19 mouse cellular contexts compared by ENCODE assay signal in the genomic region with DNA sequence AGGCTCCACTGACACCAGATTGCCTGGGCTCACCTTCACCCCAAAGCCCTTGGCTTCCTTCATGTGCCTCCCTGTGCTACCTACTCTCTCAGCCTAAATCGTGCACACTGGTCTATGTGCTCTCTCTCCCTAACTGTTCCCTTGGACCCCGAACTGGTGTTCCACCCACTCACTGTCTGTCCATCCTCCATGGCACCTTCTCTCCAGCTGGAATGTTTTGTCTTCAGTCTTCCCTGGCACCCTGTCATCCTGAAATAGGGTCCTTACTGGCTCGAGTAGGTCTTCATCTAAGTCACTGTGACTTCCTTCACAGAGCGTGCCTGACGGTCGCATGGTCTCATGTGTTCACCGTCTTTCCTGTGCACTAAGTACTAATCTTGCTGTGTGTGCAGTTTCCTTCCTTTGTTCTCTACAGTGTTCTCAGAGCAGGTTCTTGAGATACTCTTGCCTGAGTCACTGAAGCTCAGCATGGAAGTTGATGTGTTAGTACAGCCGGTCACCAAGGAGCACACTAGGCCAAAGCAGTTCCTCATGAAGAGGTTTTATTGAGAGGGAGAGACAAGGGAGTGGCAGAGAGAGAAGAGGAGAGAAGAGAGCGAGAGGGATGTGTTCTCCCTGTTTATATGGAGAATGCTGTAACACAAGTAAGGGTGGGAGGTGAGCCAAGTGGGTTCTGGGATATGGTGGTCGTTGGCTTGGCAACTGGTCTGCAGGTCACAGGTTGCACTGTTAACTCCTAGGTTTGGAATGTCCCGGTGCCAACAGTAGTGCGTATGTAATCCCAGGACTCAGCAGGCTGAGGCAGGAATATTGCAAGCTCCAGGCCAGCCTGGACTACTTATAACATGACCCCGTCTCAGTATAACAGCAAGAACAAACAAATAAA. TPM values are rescaled to one million over a fixed set of nuclear protein-coding genes. Genes with fewer than 3 reads are reported as not detected.
DNase-seq lines count a peak whose midpoint lies in the region; ATAC-seq and TF ChIP-seq lines count a peak whose summit lies in the region.
"Had no signal": no experiment of that assay in that cellular context is flagged by ENCODE, and none has a peak within 500 bp of the region (broad histone marks: within the 10 kb centered on the region; RNA-seq: fewer than 3 reads in every experiment).

No protein-coding gene starts in this region.

- TF ChIP-seq CTCF in heart, adult 2 months (IDR thresholded peaks at IDR 0.05), result no peak
- TF ChIP-seq CTCF in spleen, adult 2 months (IDR thresholded peaks at IDR 0.05; ENCODE audit: extremely low read depth, insufficient read depth, insufficient read length, insufficient replicate concordance), result no peak
- TF ChIP-seq CTCF in liver, postnatal 0 days (IDR thresholded peaks at IDR 0.05; ENCODE audit: low read depth), result no peak

- intact Hi-C loops in heart, adult 2 months (cut with DNase I), result no loop called here

- peaks cover 7% of the 10 kb centered on the region for H3K4me1 ChIP-seq in heart, embryonic 15.5 days (replicated peaks)
- peaks cover 3% of the 10 kb centered on the region for H3K4me1 ChIP-seq in heart, adult 2 months (ENCODE audit: control insufficient read depth, insufficient read depth, low read length)
- peaks cover 41% of the 10 kb centered on the region for H3K4me1 ChIP-seq in spleen, adult 2 months (ENCODE audit: control insufficient read depth, insufficient read depth, insufficient read length)
- H3K4me1 ChIP-seq in liver, postnatal 0 days (ENCODE audit: insufficient read depth), result peaks cover 23% of the 10 kb centered on the region
- H3K4me1 ChIP-seq: embryonic facial prominence, embryonic 15.5 days; hindbrain, embryonic 13.5 days had no signal

- no peaks in the 10 kb centered on the region for H3K79me2 ChIP-seq in heart, adult 2 months (replicated peaks; ENCODE audit: control insufficient read depth, insufficient read depth, low read length)

- no peak overlapping the region for H3K4me3 ChIP-seq in heart, embryonic 15.5 days
- no peak overlapping the region for H3K4me3 ChIP-seq in heart, adult 2 months
- no peak overlapping the region for H3K4me3 ChIP-seq in spleen, adult 2 months (ENCODE audit: extremely low read depth, insufficient read depth, insufficient read length)
- H3K4me3 ChIP-seq in liver, postnatal 0 days (ENCODE audit: low read depth, low read length), result no peak overlapping the region
- H3K4me3 ChIP-seq: embryonic facial prominence, embryonic 15.5 days; hindbrain, embryonic 13.5 days had no signal

- no peaks in the 10 kb centered on the region for H3K27me3 ChIP-seq in heart, embryonic 15.5 days
- H3K27me3 ChIP-seq in heart, adult 2 months (ENCODE audit: control insufficient read depth, insufficient read depth, low read length), result no peaks in the 10 kb centered on the region
- no peaks in the 10 kb centered on the region for H3K27me3 ChIP-seq in spleen, adult 2 months (ENCODE audit: control insufficient read depth, insufficient read depth, low read length)
- no peaks in the 10 kb centered on the region for H3K27me3 ChIP-seq in liver, postnatal 0 days (ENCODE audit: insufficient read depth, low read length)
- H3K27me3 ChIP-seq: embryonic facial prominence, embryonic 15.5 days; hindbrain, embryonic 13.5 days had no signal

- DNase-seq in heart, adult 2 months, result no peak
- DNase-seq in spleen, adult 2 months (ENCODE audit: low read depth in 1 of 2, low spot score in 2 of 2), result no peak
- no peak for DNase-seq in spleen, postnatal 36 days (ENCODE audit: low spot score in 2 of 2)
- no peak for DNase-seq in liver, postnatal 0 days
- DNase-seq in retina, postnatal 1 day, result no peak
- DNase-seq in retina, embryonic 14.5 days (ENCODE audit: low spot score), result no peak
- DNase-seq: adrenal gland, adult 8-10 months; gastrocnemius, postnatal 36 days; left cerebral cortex, postnatal 4 days; lung, postnatal 4 days had no signal

- ATAC-seq in heart, embryonic 15.5 days (replicated peaks; ENCODE audit: insufficient number of reproducible peaks, insufficient read depth, low FRiP score, low read depth), result no peak
- peak; percentile 55 for ATAC-seq in liver, postnatal 0 days
- ATAC-seq in megakaryocyte, adult 5-6 weeks (ENCODE audit: poor library complexity, severe bottlenecking), result no peak
- ATAC-seq: forebrain, embryonic 16.5 days had no signal

- WGBS in heart, embryonic 15.5 days, result 70% methylated on average over 13 of the region's 13 CpGs
- 60% methylated on average over 13 of the region's 13 CpGs for WGBS in heart, adult 2 months
- WGBS in spleen, adult 2 months, result 57% methylated on average over 13 of the region's 13 CpGs
- 64% methylated on average over 13 of the region's 13 CpGs for WGBS in liver, postnatal 0 days (ENCODE audit: insufficient replicate concordance)

- TF ChIP-seq POLR2A in heart, adult 2 months (IDR thresholded peaks at IDR 0.05; ENCODE audit: insufficient read depth, low read depth, low read length), result no peak
- no peak for TF ChIP-seq POLR2A in spleen, adult 2 months (IDR thresholded peaks at IDR 0.05; ENCODE audit: low read depth, low read length)

- no peaks in the 10 kb centered on the region for H3K9me3 ChIP-seq in heart, embryonic 15.5 days (replicated peaks)
- no peaks in the 10 kb centered on the region for H3K9me3 ChIP-seq in liver, postnatal 0 days (ENCODE audit: low read length)
- H3K9me3 ChIP-seq: embryonic facial prominence, embryonic 15.5 days; hindbrain, embryonic 13.5 days had no signal

- no peak overlapping the region for H3K9ac ChIP-seq in heart, embryonic 15.5 days
- no peak overlapping the region for H3K9ac ChIP-seq in heart, adult 2 months (ENCODE audit: low read depth, low read length)
- H3K9ac ChIP-seq in liver, postnatal 0 days (replicated peaks), result no peak overlapping the region
- H3K9ac ChIP-seq: embryonic facial prominence, embryonic 15.5 days; hindbrain, embryonic 13.5 days had no signal

- H3K4me2 ChIP-seq in heart, embryonic 15.5 days, result no peak overlapping the region
- H3K4me2 ChIP-seq in liver, postnatal 0 days (ENCODE audit: low read depth, low read length), result no peak overlapping the region
- H3K4me2 ChIP-seq: embryonic facial prominence, embryonic 15.5 days; hindbrain, embryonic 13.5 days had no signal

- no peak for TF ChIP-seq EP300 in heart, adult 2 months (IDR thresholded peaks at IDR 0.05; ENCODE audit: insufficient read depth, low read depth, low read length)
- TF ChIP-seq EP300 in liver, postnatal 0 days (IDR thresholded peaks at IDR 0.05; ENCODE audit: low read depth), result no peak

- peak overlapping the region; percentile 35; the same call in 1 of the 2 replicates for H3K27ac ChIP-seq in heart, embryonic 15.5 days
- H3K27ac ChIP-seq in heart, adult 2 months, result no peak overlapping the region
- H3K27ac ChIP-seq in spleen, adult 2 months (ENCODE audit: insufficient read depth, low read length), result peak overlapping the region; percentile 66
- H3K27ac ChIP-seq in liver, postnatal 0 days (ENCODE audit: low read depth), result 0 out of 2 replicates have a peak overlapping the region, but pooled peaks have one; percentile 16
- H3K27ac ChIP-seq: embryonic facial prominence, embryonic 15.5 days; hindbrain, embryonic 13.5 days had no signal

- H3K36me3 ChIP-seq in heart, embryonic 15.5 days, result peaks cover 3% of the 10 kb centered on the region; the same call in 1 of the 2 replicates
- no peaks in the 10 kb centered on the region for H3K36me3 ChIP-seq in heart, adult 2 months (ENCODE audit: control insufficient read depth, insufficient read depth, low read length)
- no peaks in the 10 kb centered on the region for H3K36me3 ChIP-seq in spleen, adult 2 months (ENCODE audit: control insufficient read depth, insufficient read depth, low read length)
- H3K36me3 ChIP-seq in liver, postnatal 0 days (replicated peaks; ENCODE audit: insufficient read depth, low read length), result peaks cover 13% of the 10 kb centered on the region

RNA-seq across cellular contexts. Expression of a gene that starts 27.6 kb away (rescaled TPM):
- polyA plus RNA-seq in heart, embryonic 15.5 days (2015; fragmentation: Nextera tagmentation; extraction: Ambion mirVana), result 1.8 and 3.1 TPM in 2 replicates
- 1 to 10 TPM in 1 of 2 experiments, under 1 TPM in 1; 0.84 to 1.1 TPM for total RNA-seq in heart, adult 2 months (2021)
- 1.3 and 1.4 TPM in 2 replicates for polyA plus RNA-seq in heart, adult 2 months (2012; rRNA removed)
- 19.3 and 21.5 TPM in 2 replicates for polyA plus RNA-seq in spleen, adult 2 months (2012; rRNA removed)
- polyA plus RNA-seq in liver, postnatal 0 days (2015; fragmentation: Nextera tagmentation; extraction: Ambion mirVana), result 0.94 and 0.95 TPM in 2 replicates
- total RNA-seq in megakaryocyte, adult 5-6 weeks (2015), result 39.0 and 39.1 TPM in 2 replicates
- 33.8 and 36.4 TPM in 2 replicates for total RNA-seq in megakaryocyte, adult 5-6 weeks (2017)

RNA-seq across cellular contexts. Expression of a gene that starts 41.8 kb away (rescaled TPM):
- not detected in 2 replicates for polyA plus RNA-seq in heart, embryonic 15.5 days (2015; fragmentation: Nextera tagmentation; extraction: Ambion mirVana)
- not detected for total RNA-seq in heart, adult 2 months (2021)
- polyA plus RNA-seq in heart, adult 2 months (2012; rRNA removed), result 0.32 TPM in 1 of 2 replicates, not detected in the other
- 0.20 and 0.23 TPM in 2 replicates for polyA plus RNA-seq in spleen, adult 2 months (2012; rRNA removed)
- not detected in 2 replicates for polyA plus RNA-seq in liver, postnatal 0 days (2015; fragmentation: Nextera tagmentation; extraction: Ambion mirVana)
- not detected in 2 replicates for total RNA-seq in megakaryocyte, adult 5-6 weeks (2015)
- total RNA-seq in megakaryocyte, adult 5-6 weeks (2017), result 0.18 TPM in 1 of 2 replicates, not detected in the other
- total RNA-seq: adrenal gland, adult 8-10 months; gastrocnemius, postnatal 36 days; layer of hippocampus, postnatal 10 days; monocyte, adult 5-6 weeks had no signal
- polyA plus RNA-seq: C2C12; embryonic facial prominence, embryonic 15.5 days; forebrain, embryonic 16.5 days; hindbrain, embryonic 13.5 days; kidney, embryonic 14.5 days had no signal
